In genomic region chr10:93248416-93248815, GRCm38 (mm10) we compare ENCODE assay signal across 20 mouse cellular contexts.
A peak's percentile ranks its signal among the peaks of the same experiment; 100 is the strongest.
DNase-seq lines count a peak whose midpoint lies in the region; ATAC-seq lines count a peak whose summit lies in the region.
"Had no signal": no experiment of that assay in that cellular context is flagged by ENCODE, and none has a peak within 500 bp of the region (broad histone marks: within the 10 kb centered on the region; RNA-seq: fewer than 3 reads in every experiment).

No protein-coding gene starts in this region.

- H3K4me2 ChIP-seq in embryonic facial prominence, embryonic 13.5 days = no peak overlapping the region
- no peak overlapping the region for H3K4me2 ChIP-seq in heart, embryonic 16.5 days (ENCODE audit: low read depth, low read length)
- no peak overlapping the region for H3K4me2 ChIP-seq in heart, embryonic 11.5 days
- H3K4me2 ChIP-seq in neural tube, embryonic 13.5 days = no peak overlapping the region
- H3K4me2 ChIP-seq: hindbrain, embryonic 14.5 days; intestine, embryonic 15.5 days; midbrain, embryonic 13.5 days; neural tube, embryonic 15.5 days; stomach, embryonic 15.5 days had no signal

- H3K27ac ChIP-seq in embryonic facial prominence, embryonic 13.5 days = peak overlapping the region; percentile 0; the same call in 1 of the 2 replicates
- H3K27ac ChIP-seq in embryonic facial prominence, embryonic 10.5 days (replicated peaks) = no peak overlapping the region
- H3K27ac ChIP-seq in heart, embryonic 16.5 days (ENCODE audit: low read length) = 0 out of 2 replicates have a peak overlapping the region, but pooled peaks have one; percentile 1
- H3K27ac ChIP-seq in heart, embryonic 11.5 days (ENCODE audit: low read depth, low read length) = no peak overlapping the region
- 0 out of 2 replicates have a peak overlapping the region, but pooled peaks have one; percentile 2 for H3K27ac ChIP-seq in neural tube, embryonic 13.5 days (replicated peaks)
- H3K27ac ChIP-seq: hindbrain, embryonic 14.5 days; intestine, embryonic 15.5 days; neural tube, embryonic 15.5 days; stomach, embryonic 15.5 days had no signal

- no peak for DNase-seq in embryonic facial prominence, embryonic 10.5 days (ENCODE audit: low spot score)
- DNase-seq in neural tube, embryonic 10.5 days (ENCODE audit: extremely low spot score, low spot score) = no peak
- no peak for DNase-seq in adrenal gland, postnatal 36 days
- DNase-seq in yolk sac, embryonic 10.5 days (ENCODE audit: low spot score) = no peak
- DNase-seq: cerebellum, postnatal 36 days; gastrocnemius, postnatal 36 days; liver, postnatal 0 days; lung, postnatal 14 days had no signal

- WGBS in embryonic facial prominence, embryonic 13.5 days = 75% methylated on average over 8 of the region's 8 CpGs
- 74% methylated on average over 8 of the region's 8 CpGs for WGBS in embryonic facial prominence, embryonic 10.5 days
- WGBS in heart, embryonic 16.5 days = 81% methylated on average over 8 of the region's 8 CpGs
- 80% methylated on average over 8 of the region's 8 CpGs for WGBS in heart, embryonic 11.5 days (ENCODE audit: insufficient replicate concordance)
- WGBS in neural tube, embryonic 13.5 days = 70% methylated on average over 8 of the region's 8 CpGs

- peaks cover 45% of the 10 kb centered on the region for H3K4me1 ChIP-seq in embryonic facial prominence, embryonic 13.5 days
- H3K4me1 ChIP-seq in embryonic facial prominence, embryonic 10.5 days = peaks cover 14% of the 10 kb centered on the region
- peaks cover 29% of the 10 kb centered on the region for H3K4me1 ChIP-seq in heart, embryonic 16.5 days (ENCODE audit: control insufficient read depth, insufficient read depth, low read length)
- H3K4me1 ChIP-seq in heart, embryonic 11.5 days (ENCODE audit: control insufficient read depth, insufficient read depth, low read length) = peaks cover 17% of the 10 kb centered on the region
- H3K4me1 ChIP-seq in neural tube, embryonic 13.5 days (replicated peaks) = peaks cover 41% of the 10 kb centered on the region

- ATAC-seq in embryonic facial prominence, embryonic 13.5 days (ENCODE audit: insufficient number of reproducible peaks, insufficient read depth, low FRiP score, low TSS enrichment, low read depth) = no peak
- ATAC-seq in heart, embryonic 16.5 days (replicated peaks; ENCODE audit: extremely low read depth, insufficient read depth, low FRiP score) = no peak
- no peak for ATAC-seq in heart, embryonic 11.5 days (replicated peaks; ENCODE audit: insufficient number of reproducible peaks, low FRiP score, low TSS enrichment)
- no peak for ATAC-seq in neural tube, embryonic 13.5 days (ENCODE audit: low read depth)
- ATAC-seq: CD4-positive, CD25-positive, alpha-beta regulatory T cell, adult 4 months; forebrain, embryonic 16.5 days; liver, postnatal 0 days; midbrain, embryonic 13.5 days had no signal

- peaks cover 41% of the 10 kb centered on the region for H3K36me3 ChIP-seq in embryonic facial prominence, embryonic 13.5 days
- H3K36me3 ChIP-seq in embryonic facial prominence, embryonic 10.5 days (replicated peaks) = peaks cover 83% of the 10 kb centered on the region
- H3K36me3 ChIP-seq in heart, embryonic 16.5 days (ENCODE audit: control insufficient read depth, insufficient read depth) = peaks cover 11% of the 10 kb centered on the region; the same call in 1 of the 2 replicates
- peaks cover 5% of the 10 kb centered on the region; the same call in 1 of the 2 replicates for H3K36me3 ChIP-seq in heart, embryonic 11.5 days (ENCODE audit: control insufficient read depth, insufficient read depth, low read length)
- H3K36me3 ChIP-seq in neural tube, embryonic 13.5 days = peaks cover 13% of the 10 kb centered on the region
- H3K36me3 ChIP-seq: stomach, embryonic 15.5 days had no signal

- no peak overlapping the region for H3K4me3 ChIP-seq in embryonic facial prominence, embryonic 13.5 days
- no peak overlapping the region for H3K4me3 ChIP-seq in embryonic facial prominence, embryonic 10.5 days
- no peak overlapping the region for H3K4me3 ChIP-seq in heart, embryonic 16.5 days (ENCODE audit: low read length)
- no peak overlapping the region for H3K4me3 ChIP-seq in heart, embryonic 11.5 days (ENCODE audit: low read depth, low read length)
- H3K4me3 ChIP-seq in neural tube, embryonic 13.5 days = no peak overlapping the region
- H3K4me3 ChIP-seq: intestine, embryonic 15.5 days; midbrain, embryonic 13.5 days; neural tube, embryonic 15.5 days; stomach, embryonic 15.5 days had no signal

- H3K9ac ChIP-seq in embryonic facial prominence, embryonic 13.5 days = no peak overlapping the region
- H3K9ac ChIP-seq in heart, embryonic 16.5 days (ENCODE audit: low read length) = no peak overlapping the region
- H3K9ac ChIP-seq in heart, embryonic 11.5 days (ENCODE audit: low read depth, low read length) = no peak overlapping the region
- H3K9ac ChIP-seq in neural tube, embryonic 13.5 days = no peak overlapping the region
- H3K9ac ChIP-seq: hindbrain, embryonic 14.5 days; intestine, embryonic 15.5 days; liver, postnatal 0 days; midbrain, embryonic 13.5 days; neural tube, embryonic 15.5 days; stomach, embryonic 15.5 days had no signal

- no peaks in the 10 kb centered on the region for H3K9me3 ChIP-seq in embryonic facial prominence, embryonic 13.5 days
- no peaks in the 10 kb centered on the region for H3K9me3 ChIP-seq in embryonic facial prominence, embryonic 10.5 days
- no peaks in the 10 kb centered on the region for H3K9me3 ChIP-seq in heart, embryonic 16.5 days (replicated peaks; ENCODE audit: control insufficient read depth, low read length)
- no peaks in the 10 kb centered on the region for H3K9me3 ChIP-seq in heart, embryonic 11.5 days (replicated peaks; ENCODE audit: control insufficient read depth, low read length)
- H3K9me3 ChIP-seq in neural tube, embryonic 13.5 days = no peaks in the 10 kb centered on the region
- H3K9me3 ChIP-seq: G1E; intestine, embryonic 15.5 days; midbrain, embryonic 13.5 days; neural tube, embryonic 15.5 days; stomach, embryonic 15.5 days had no signal

- H3K27me3 ChIP-seq in embryonic facial prominence, embryonic 13.5 days = no peaks in the 10 kb centered on the region
- H3K27me3 ChIP-seq in embryonic facial prominence, embryonic 10.5 days (replicated peaks; ENCODE audit: low read depth, poor library complexity, severe bottlenecking) = no peaks in the 10 kb centered on the region
- H3K27me3 ChIP-seq in heart, embryonic 16.5 days (ENCODE audit: control insufficient read depth, insufficient read depth, low read length) = no peaks in the 10 kb centered on the region
- no peaks in the 10 kb centered on the region for H3K27me3 ChIP-seq in heart, embryonic 11.5 days (ENCODE audit: control insufficient read depth, insufficient read depth, low read length)
- no peaks in the 10 kb centered on the region for H3K27me3 ChIP-seq in neural tube, embryonic 13.5 days
- H3K27me3 ChIP-seq: intestine, embryonic 15.5 days; midbrain, embryonic 13.5 days; neural tube, embryonic 15.5 days; stomach, embryonic 15.5 days had no signal

Comparison
In these comparisons a context has a peak if more than half of its experiments do, and no peak if none do; other contexts are left out.
1. H3K27ac ChIP-seq: peak in embryonic facial prominence, embryonic 13.5 days (single experiment), heart, embryonic 16.5 days (single experiment) and neural tube, embryonic 13.5 days (single experiment); none in embryonic facial prominence, embryonic 10.5 days (single experiment) and heart, embryonic 11.5 days (single experiment).